Comparison of ENCODE assay signal across 8 mouse cellular contexts in genomic region chr5:109996026-109996937, GRCm38 (mm10). TPM values are rescaled to one million over a fixed set of nuclear protein-coding genes. Genes with fewer than 3 reads are reported as not detected.
DNase-seq lines count a peak whose midpoint lies in the region; ATAC-seq and TF ChIP-seq lines count a peak whose summit lies in the region.
"Not testable (repeated sequence)": the region's sequence is repeated elsewhere in the genome, so short reads cannot be mapped to it uniquely, and the experiment has no call there.

Gene Zfp932, plus strand, starts transcription at chr5:109996521.

- not testable (repeated sequence) for H3K27me3 ChIP-seq in hindbrain, postnatal 0 days (ENCODE audit: insufficient read depth, low read length)

- WGBS in hindbrain, postnatal 0 days: 4% methylated on average over 24 of the region's 24 CpGs

- peak within 1 kb of the TSS; percentile 49 for H3K4me2 ChIP-seq in hindbrain, postnatal 0 days (ENCODE audit: low read depth, low read length)

- TF ChIP-seq CTCF in gastrocnemius, adult 2 months (IDR thresholded peaks at IDR 0.05); hindbrain, postnatal 0 days (IDR thresholded peaks at IDR 0.05; ENCODE audit: low read depth): not testable (repeated sequence)

- ATAC-seq in hindbrain, postnatal 0 days: peak; percentile 94

- peak within 1 kb of the TSS; percentile 81 for H3K27ac ChIP-seq in gastrocnemius, adult 2 months
- H3K27ac ChIP-seq in hindbrain, postnatal 0 days: not testable (repeated sequence)

- peak; percentile 67 for DNase-seq in T-cell, adult 2 months (ENCODE audit: low spot score)
- peak; percentile 78 to 85 for DNase-seq in cerebellum, postnatal 25 days
- DNase-seq in gastrocnemius, adult 2 months: peak; percentile 86
- not testable (repeated sequence) for DNase-seq in hindbrain, postnatal 0 days (ENCODE audit: low spot score)
- DNase-seq in left cerebral cortex, adult 11 months (ENCODE audit: low spot score): peak; percentile 75
- DNase-seq in lung, postnatal 36 days: peak; percentile 94
- peak; percentile 85 for DNase-seq in retina, embryonic 14.5 days (ENCODE audit: low spot score)
- DNase-seq in thymus, postnatal 4 days: peak; percentile 79

- not testable (repeated sequence) for H3K36me3 ChIP-seq in hindbrain, postnatal 0 days (ENCODE audit: insufficient read depth, low read length)

- H3K4me1 ChIP-seq in hindbrain, postnatal 0 days (ENCODE audit: insufficient read depth, low read length): not testable (repeated sequence)

- peak within 1 kb of the TSS; percentile 79 for H3K4me3 ChIP-seq in gastrocnemius, adult 2 months
- peak within 1 kb of the TSS; percentile 42 for H3K4me3 ChIP-seq in hindbrain, postnatal 0 days (ENCODE audit: low read length)

- not testable (repeated sequence) for H3K9ac ChIP-seq in hindbrain, postnatal 0 days (replicated peaks; ENCODE audit: low read length)

- intact Hi-C loops in gastrocnemius, adult 2 months (cut with DNase I): loop anchor here (2.0 kb wide), 1 partner anchor 69 kb away; no protein-coding TSS in a partner anchor

- H3K9me3 ChIP-seq in hindbrain, postnatal 0 days (ENCODE audit: low read length): not testable (repeated sequence)

RNA-seq across cellular contexts. Expression of gene Zfp932, which starts in this region (rescaled TPM):
- 1 to 10 TPM; 7.0 to 8.6 TPM for total RNA-seq in gastrocnemius, adult 2 months (2021)
- total RNA-seq in hindbrain, postnatal 0 days (2014; rRNA removed): 11.6 and 11.7 TPM in 2 replicates
- 19.0 and 19.9 TPM in 2 replicates for polyA plus RNA-seq in hindbrain, postnatal 0 days (2015; fragmentation: Nextera tagmentation; extraction: Ambion mirVana)
